In the genomic region with DNA sequence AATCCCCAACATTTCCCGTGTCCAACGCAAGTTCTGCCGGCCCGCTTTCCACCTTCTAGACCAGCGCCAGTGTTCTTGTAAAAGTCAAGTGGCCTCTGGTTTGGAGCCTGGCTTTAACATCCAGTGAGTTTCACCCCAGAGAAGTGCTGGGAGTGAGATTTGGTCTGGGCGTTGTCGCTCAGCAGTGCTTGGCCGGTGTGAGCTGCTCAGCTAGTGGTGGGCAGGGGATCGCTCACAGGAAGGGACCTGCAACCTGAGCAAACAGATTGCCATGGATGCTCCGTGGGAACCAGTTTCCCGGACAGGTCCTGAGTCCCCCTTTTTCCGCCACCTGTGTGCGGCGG, we compare ENCODE assay signal across 7 mouse cellular contexts. TPM values are rescaled to one million over a fixed set of nuclear protein-coding genes. Genes with fewer than 3 reads are reported as not detected.
A peak's percentile ranks its signal among the peaks of the same experiment; 100 is the strongest.
DNase-seq lines count a peak whose midpoint lies in the region; ATAC-seq and TF ChIP-seq lines count a peak whose summit lies in the region.

No protein-coding gene starts in this region.

- peaks cover 29% of the 10 kb centered on the region for H3K4me1 ChIP-seq in forebrain, embryonic 15.5 days
- no peaks in the 10 kb centered on the region for H3K4me1 ChIP-seq in liver, embryonic 12.5 days
- H3K4me1 ChIP-seq in olfactory bulb, adult 2 months (ENCODE audit: control insufficient read depth, insufficient read depth, low read length), result peaks cover 12% of the 10 kb centered on the region

- TF ChIP-seq CTCF in left cerebral cortex, adult 2 months (IDR thresholded peaks at IDR 0.05), result no peak
- no peak for TF ChIP-seq CTCF in olfactory bulb, adult 2 months (IDR thresholded peaks at IDR 0.05; ENCODE audit: insufficient read depth, low read depth, low read length)

- DNase-seq in left cerebral cortex, adult 2 months (ENCODE audit: extremely low spot score in 1 of 2, low spot score in 2 of 2), result peak in 1 of 2 experiments; percentile 11
- no peak for DNase-seq in left cerebral cortex, postnatal 36 days (ENCODE audit: low spot score in 2 of 2)
- no peak for DNase-seq in thymus, postnatal 0 days (ENCODE audit: low spot score)
- no peak for DNase-seq in adrenal gland, postnatal 10 days

- no peaks in the 10 kb centered on the region for H3K9me3 ChIP-seq in forebrain, embryonic 15.5 days
- H3K9me3 ChIP-seq in liver, embryonic 12.5 days (replicated peaks), result no peaks in the 10 kb centered on the region

- intact Hi-C loops in left cerebral cortex, adult 2 months (cut with DNase I), result loop anchor here (5.0 kb wide), 1 partner anchor 206 kb away; no protein-coding TSS in a partner anchor
- intact Hi-C loops in left cerebral cortex, postnatal 36 days (cut with DNase I), result loop anchor here (10.0 kb wide), 2 partner anchors 199 to 301 kb away; no protein-coding TSS in a partner anchor

- TF ChIP-seq POLR2A in olfactory bulb, adult 2 months (IDR thresholded peaks at IDR 0.05; ENCODE audit: insufficient read depth, low read depth, low read length), result no peak

- peak overlapping the region; percentile 67 for H3K4me3 ChIP-seq in left cerebral cortex, adult 2 months
- H3K4me3 ChIP-seq in forebrain, embryonic 15.5 days, result peak overlapping the region; percentile 87
- peak overlapping the region; percentile 56 for H3K4me3 ChIP-seq in liver, embryonic 12.5 days
- peak overlapping the region; percentile 63 for H3K4me3 ChIP-seq in olfactory bulb, adult 2 months (ENCODE audit: insufficient read depth, low read depth, low read length)

- WGBS in forebrain, embryonic 15.5 days, result 1% methylated on average over 14 of the region's 14 CpGs
- WGBS in liver, embryonic 12.5 days (ENCODE audit: insufficient replicate concordance), result 2% methylated on average over 14 of the region's 14 CpGs
- WGBS in olfactory bulb, adult 2 months, result 5% methylated on average over 14 of the region's 14 CpGs

- peak overlapping the region; percentile 60; the same call in 1 of the 2 replicates for H3K9ac ChIP-seq in forebrain, embryonic 15.5 days (replicated peaks)
- no peak overlapping the region for H3K9ac ChIP-seq in liver, embryonic 12.5 days

- H3K4me2 ChIP-seq in forebrain, embryonic 15.5 days (replicated peaks), result peak overlapping the region; percentile 98
- H3K4me2 ChIP-seq in liver, embryonic 12.5 days, result peak overlapping the region; percentile 71

- H3K27ac ChIP-seq in left cerebral cortex, adult 2 months, result no peak overlapping the region
- 0 out of 2 replicates have a peak overlapping the region, but pooled peaks have one; percentile 23 for H3K27ac ChIP-seq in forebrain, embryonic 15.5 days (replicated peaks)
- no peak overlapping the region for H3K27ac ChIP-seq in liver, embryonic 12.5 days
- H3K27ac ChIP-seq in olfactory bulb, adult 2 months (ENCODE audit: insufficient read depth, low read depth, low read length), result no peak overlapping the region

- ATAC-seq in forebrain, embryonic 15.5 days (replicated peaks), result peak; percentile 59; the same call in 1 of the 2 replicates
- ATAC-seq in liver, embryonic 12.5 days, result peak; percentile 27; the same call in 1 of the 2 replicates

- no peaks in the 10 kb centered on the region for H3K27me3 ChIP-seq in forebrain, embryonic 15.5 days
- H3K27me3 ChIP-seq in liver, embryonic 12.5 days (replicated peaks), result peaks cover 41% of the 10 kb centered on the region

- no peaks in the 10 kb centered on the region for H3K36me3 ChIP-seq in forebrain, embryonic 15.5 days
- H3K36me3 ChIP-seq in liver, embryonic 12.5 days, result no peaks in the 10 kb centered on the region

RNA-seq across cellular contexts. Expression of gene Lypd6, which starts 0.4 kb away (rescaled TPM):
- total RNA-seq in left cerebral cortex, adult 2 months (2021), result 10 to 100 TPM; 19.5 to 20.6 TPM
- total RNA-seq in left cerebral cortex, postnatal 36 days (2021), result 10 to 100 TPM; 19.1 to 24.1 TPM
- polyA plus RNA-seq in forebrain, embryonic 15.5 days (2015; fragmentation: Nextera tagmentation; extraction: Ambion mirVana), result 12.7 and 14.6 TPM in 2 replicates
- 0.39 and 0.45 TPM in 2 replicates for polyA plus RNA-seq in liver, embryonic 12.5 days (2016; fragmentation: Nextera tagmentation; extraction: Ambion mirVana)
- polyA plus RNA-seq in olfactory bulb, adult 2 months (2012; ENCODE audit: insufficient read depth, insufficient read length, low replicate concordance, missing spikeins), result not detected in 2 replicates
- polyA plus RNA-seq in thymus, postnatal 0 days (2015; fragmentation: Nextera tagmentation; extraction: Ambion mirVana), result 0.61 and 0.67 TPM in 2 replicates
- total RNA-seq in adrenal gland, postnatal 10 days (2021), result 1 to 10 TPM; 8.2 TPM
